11 mouse cellular contexts compared by ENCODE assay signal in the genomic region with DNA sequence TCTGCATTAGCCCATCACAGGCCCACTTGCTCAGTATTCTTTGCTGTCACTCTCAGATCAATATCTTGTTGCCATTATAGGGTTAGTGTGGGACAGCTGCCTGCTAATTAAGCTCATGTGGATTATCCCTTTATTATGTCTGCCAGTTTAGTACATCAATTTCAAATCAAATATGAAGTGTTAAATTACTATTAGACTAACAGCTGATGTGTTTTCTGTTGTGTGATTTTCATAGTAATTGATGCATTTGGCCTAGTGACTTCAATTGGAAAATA. TPM values are rescaled to one million over a fixed set of nuclear protein-coding genes. Genes with fewer than 3 reads are reported as not detected.
DNase-seq lines count a peak whose midpoint lies in the region; ATAC-seq and TF ChIP-seq lines count a peak whose summit lies in the region.
"Had no signal": no experiment of that assay in that cellular context is flagged by ENCODE, and none has a peak within 500 bp of the region (broad histone marks: within the 10 kb centered on the region; RNA-seq: fewer than 3 reads in every experiment).

No protein-coding gene starts in this region.

- H3K27me3 ChIP-seq in hindbrain, embryonic 11.5 days (ENCODE audit: control insufficient read depth, insufficient read depth, low read length): no peaks in the 10 kb centered on the region
- no peaks in the 10 kb centered on the region for H3K27me3 ChIP-seq in hindbrain, embryonic 10.5 days (ENCODE audit: insufficient read depth, poor library complexity, severe bottlenecking)
- H3K27me3 ChIP-seq in midbrain, embryonic 13.5 days: no peaks in the 10 kb centered on the region
- H3K27me3 ChIP-seq in midbrain, postnatal 0 days (ENCODE audit: insufficient read depth, low read length): no peaks in the 10 kb centered on the region
- no peaks in the 10 kb centered on the region for H3K27me3 ChIP-seq in forebrain, embryonic 13.5 days
- no peaks in the 10 kb centered on the region for H3K27me3 ChIP-seq in myocyte (ENCODE audit: control insufficient read depth, insufficient read depth, insufficient read length)
- H3K27me3 ChIP-seq in liver, embryonic 12.5 days (replicated peaks): no peaks in the 10 kb centered on the region
- H3K27me3 ChIP-seq: neural tube, embryonic 12.5 days had no signal

- no peak overlapping the region for H3K4me3 ChIP-seq in hindbrain, embryonic 11.5 days (ENCODE audit: low read depth, low read length)
- H3K4me3 ChIP-seq in hindbrain, embryonic 10.5 days: no peak overlapping the region
- no peak overlapping the region for H3K4me3 ChIP-seq in midbrain, embryonic 13.5 days (replicated peaks)
- H3K4me3 ChIP-seq in midbrain, postnatal 0 days (ENCODE audit: low read depth, low read length): no peak overlapping the region
- no peak overlapping the region for H3K4me3 ChIP-seq in forebrain, embryonic 13.5 days
- H3K4me3 ChIP-seq in myocyte: no peak overlapping the region
- H3K4me3 ChIP-seq in liver, embryonic 12.5 days: no peak overlapping the region
- H3K4me3 ChIP-seq: neural tube, embryonic 12.5 days had no signal

- no peak overlapping the region for H3K4me2 ChIP-seq in hindbrain, embryonic 11.5 days (replicated peaks; ENCODE audit: low read depth, low read length)
- H3K4me2 ChIP-seq in midbrain, embryonic 13.5 days (replicated peaks): no peak overlapping the region
- no peak overlapping the region for H3K4me2 ChIP-seq in midbrain, postnatal 0 days (ENCODE audit: low read depth, low read length, poor library complexity, severe bottlenecking)
- no peak overlapping the region for H3K4me2 ChIP-seq in forebrain, embryonic 13.5 days
- H3K4me2 ChIP-seq in myocyte (ENCODE audit: low read depth): peak overlapping the region; percentile 61
- H3K4me2 ChIP-seq in liver, embryonic 12.5 days: no peak overlapping the region
- H3K4me2 ChIP-seq: neural tube, embryonic 12.5 days had no signal

- no peaks in the 10 kb centered on the region for H3K9me3 ChIP-seq in hindbrain, embryonic 11.5 days (ENCODE audit: control insufficient read depth, low read length)
- no peaks in the 10 kb centered on the region for H3K9me3 ChIP-seq in hindbrain, embryonic 10.5 days
- no peaks in the 10 kb centered on the region for H3K9me3 ChIP-seq in midbrain, embryonic 13.5 days
- no peaks in the 10 kb centered on the region for H3K9me3 ChIP-seq in midbrain, postnatal 0 days (ENCODE audit: low read length)
- H3K9me3 ChIP-seq in forebrain, embryonic 13.5 days (replicated peaks): no peaks in the 10 kb centered on the region
- H3K9me3 ChIP-seq in liver, embryonic 12.5 days (replicated peaks): no peaks in the 10 kb centered on the region
- H3K9me3 ChIP-seq: neural tube, embryonic 12.5 days had no signal

- H3K36me3 ChIP-seq in hindbrain, embryonic 11.5 days (ENCODE audit: control insufficient read depth, insufficient read depth, low read length): no peaks in the 10 kb centered on the region
- peaks cover 10% of the 10 kb centered on the region; the same call in 1 of the 2 replicates for H3K36me3 ChIP-seq in hindbrain, embryonic 10.5 days
- H3K36me3 ChIP-seq in midbrain, embryonic 13.5 days: peaks cover 3% of the 10 kb centered on the region; the same call in 1 of the 2 replicates
- 0 out of 2 replicates have a peak, but pooled peaks cover 5% of the 10 kb centered on the region for H3K36me3 ChIP-seq in midbrain, postnatal 0 days (ENCODE audit: insufficient read depth, low read length)
- H3K36me3 ChIP-seq in forebrain, embryonic 13.5 days (ENCODE audit: poor library complexity, severe bottlenecking): no peaks in the 10 kb centered on the region
- no peaks in the 10 kb centered on the region for H3K36me3 ChIP-seq in myocyte (ENCODE audit: control insufficient read depth, insufficient read depth)
- H3K36me3 ChIP-seq in liver, embryonic 12.5 days: peaks cover 30% of the 10 kb centered on the region

- no peak for DNase-seq in hindbrain, embryonic 11.5 days (ENCODE audit: low spot score)
- no peak for DNase-seq in hindbrain, embryonic 10.5 days (ENCODE audit: low spot score)
- DNase-seq in midbrain, postnatal 0 days (ENCODE audit: low spot score): no peak
- DNase-seq: kidney, adult 11 months; right cerebral cortex, postnatal 25 days; thymus, postnatal 4 days had no signal

- H3ac ChIP-seq in myocyte (ENCODE audit: control insufficient read depth, insufficient read length): no peak overlapping the region

- no peak for TF ChIP-seq POLR2A in myocyte (IDR thresholded peaks at IDR 0.05; ENCODE audit: insufficient read length, low read depth)

- no peak for TF ChIP-seq CTCF in midbrain, postnatal 0 days (IDR thresholded peaks at IDR 0.05)

- H3K27ac ChIP-seq in hindbrain, embryonic 11.5 days (ENCODE audit: low read depth, low read length): no peak overlapping the region
- no peak overlapping the region for H3K27ac ChIP-seq in hindbrain, embryonic 10.5 days
- peak overlapping the region; percentile 16; the same call in 1 of the 2 replicates for H3K27ac ChIP-seq in midbrain, embryonic 13.5 days
- no peak overlapping the region for H3K27ac ChIP-seq in midbrain, postnatal 0 days (ENCODE audit: low read depth, low read length)
- peak overlapping the region; percentile 63 for H3K27ac ChIP-seq in forebrain, embryonic 13.5 days
- no peak overlapping the region for H3K27ac ChIP-seq in liver, embryonic 12.5 days
- H3K27ac ChIP-seq: neural tube, embryonic 12.5 days had no signal

- peaks cover 68% of the 10 kb centered on the region for H3K79me2 ChIP-seq in myocyte (ENCODE audit: control insufficient read depth, insufficient read depth)

- no peak overlapping the region for H3K9ac ChIP-seq in hindbrain, embryonic 11.5 days (ENCODE audit: low read depth, low read length)
- H3K9ac ChIP-seq in midbrain, embryonic 13.5 days (replicated peaks): no peak overlapping the region
- H3K9ac ChIP-seq in midbrain, postnatal 0 days (replicated peaks; ENCODE audit: low read length, poor library complexity, severe bottlenecking): no peak overlapping the region; the same call in 1 of the 2 replicates
- H3K9ac ChIP-seq in forebrain, embryonic 13.5 days: no peak overlapping the region
- no peak overlapping the region for H3K9ac ChIP-seq in liver, embryonic 12.5 days
- H3K9ac ChIP-seq: neural tube, embryonic 12.5 days had no signal

- H3K4me1 ChIP-seq in hindbrain, embryonic 11.5 days (replicated peaks; ENCODE audit: control insufficient read depth, insufficient read depth, low read length): no peaks in the 10 kb centered on the region
- H3K4me1 ChIP-seq in hindbrain, embryonic 10.5 days (replicated peaks): peaks cover 48% of the 10 kb centered on the region
- H3K4me1 ChIP-seq in midbrain, embryonic 13.5 days (replicated peaks): peaks cover 60% of the 10 kb centered on the region
- H3K4me1 ChIP-seq in midbrain, postnatal 0 days (ENCODE audit: insufficient read depth, low read length): peaks cover 12% of the 10 kb centered on the region; the same call in 1 of the 2 replicates
- peaks cover 51% of the 10 kb centered on the region for H3K4me1 ChIP-seq in forebrain, embryonic 13.5 days
- H3K4me1 ChIP-seq in liver, embryonic 12.5 days: peaks cover 48% of the 10 kb centered on the region

- peak; percentile 30; the same call in 1 of the 2 replicates for ATAC-seq in hindbrain, embryonic 11.5 days (ENCODE audit: low FRiP score)
- ATAC-seq in midbrain, embryonic 13.5 days: no peak
- no peak for ATAC-seq in midbrain, postnatal 0 days (ENCODE audit: low FRiP score)
- no peak for ATAC-seq in forebrain, embryonic 13.5 days
- no peak for ATAC-seq in liver, embryonic 12.5 days

TF ChIP-seq in myocyte, 11 proteins besides CTCF, POLR2A, EP300 and RAD21:
- TF ChIP-seq TCF3 (IDR thresholded peaks at IDR 0.05; ENCODE audit: insufficient read length, low read depth) (no peak), TCF12 (IDR thresholded peaks at IDR 0.05; ENCODE audit: insufficient read depth, poor library complexity, severe bottlenecking) (no peak), REST (IDR thresholded peaks at IDR 0.05; ENCODE audit: insufficient read depth, insufficient read length) (no peak), MYOG (IDR thresholded peaks at IDR 0.05; ENCODE audit: control insufficient read depth in 1 of 3, insufficient read depth in 1 of 3, insufficient read length in 2 of 3, low read depth in 2 of 3) (no peak), USF1 (IDR thresholded peaks at IDR 0.05; ENCODE audit: low read depth) (no peak), CEBPB (IDR thresholded peaks at IDR 0.05; ENCODE audit: insufficient read depth, poor library complexity, severe bottlenecking) (no peak), POLR2AphosphoS2 (IDR thresholded peaks at IDR 0.05; ENCODE audit: insufficient read length, low read depth) (no peak), MAX (IDR thresholded peaks at IDR 0.05; ENCODE audit: low read depth) (no peak), E2F4 (IDR thresholded peaks at IDR 0.05; ENCODE audit: insufficient read depth) (no peak), MYOD1 (IDR thresholded peaks at IDR 0.05; ENCODE audit: control insufficient read depth in 1 of 3, insufficient read length in 2 of 3, low read depth in 2 of 3) (no peak), SRF (IDR thresholded peaks at IDR 0.05; ENCODE audit: control insufficient read depth, insufficient read length, low read depth) (no peak)
TF ChIP-seq in myocyte: peak in this region for 0.

RNA-seq across cellular contexts. Expression of gene Daam1, which starts 25.5 kb away (rescaled TPM):
- 24.3 and 30.9 TPM in 2 replicates for polyA plus RNA-seq in hindbrain, embryonic 11.5 days (2014; fragmentation: Nextera tagmentation; extraction: Ambion mirVana)
- 8.4 and 11.6 TPM in 2 replicates for polyA plus RNA-seq in hindbrain, embryonic 10.5 days (2016; fragmentation: Nextera tagmentation; extraction: Ambion mirVana)
- polyA plus RNA-seq in midbrain, embryonic 13.5 days (2015; fragmentation: Nextera tagmentation; extraction: Ambion mirVana): 24.2 and 24.4 TPM in 2 replicates
- 86.0 and 94.4 TPM in 2 replicates for total RNA-seq in midbrain, postnatal 0 days (2014; rRNA removed)
- 25.8 and 27.3 TPM in 2 replicates for polyA plus RNA-seq in midbrain, postnatal 0 days (2015; fragmentation: Nextera tagmentation; extraction: Ambion mirVana)
- polyA plus RNA-seq in forebrain, embryonic 13.5 days (2015; fragmentation: Nextera tagmentation; extraction: Ambion mirVana): 17.6 and 20.6 TPM in 2 replicates
- 10.1 TPM for polyA plus RNA-seq in myocyte (2012; fragmentation: generic; extraction: Trizol)
- polyA plus RNA-seq in liver, embryonic 12.5 days (2016; fragmentation: Nextera tagmentation; extraction: Ambion mirVana): 10.7 and 11.2 TPM in 2 replicates

Comparison
In these comparisons a context has a peak if more than half of its experiments do, and no peak if none do; other contexts are left out.
1. H3K27ac ChIP-seq: peak in midbrain, embryonic 13.5 days (single experiment) and forebrain, embryonic 13.5 days (single experiment); none in hindbrain, embryonic 11.5 days (single experiment), hindbrain, embryonic 10.5 days (single experiment), midbrain, postnatal 0 days (single experiment) and liver, embryonic 12.5 days (single experiment).